Mouse (Mus musculus): ENCODE results near the gene Arhgef18.

Gene Arhgef18

GRCm38 (mm10) chr8:3464309-3464708, 71.5 kb downstream of the Arhgef18 start:
- DNase-seq: no peak

DNA sequence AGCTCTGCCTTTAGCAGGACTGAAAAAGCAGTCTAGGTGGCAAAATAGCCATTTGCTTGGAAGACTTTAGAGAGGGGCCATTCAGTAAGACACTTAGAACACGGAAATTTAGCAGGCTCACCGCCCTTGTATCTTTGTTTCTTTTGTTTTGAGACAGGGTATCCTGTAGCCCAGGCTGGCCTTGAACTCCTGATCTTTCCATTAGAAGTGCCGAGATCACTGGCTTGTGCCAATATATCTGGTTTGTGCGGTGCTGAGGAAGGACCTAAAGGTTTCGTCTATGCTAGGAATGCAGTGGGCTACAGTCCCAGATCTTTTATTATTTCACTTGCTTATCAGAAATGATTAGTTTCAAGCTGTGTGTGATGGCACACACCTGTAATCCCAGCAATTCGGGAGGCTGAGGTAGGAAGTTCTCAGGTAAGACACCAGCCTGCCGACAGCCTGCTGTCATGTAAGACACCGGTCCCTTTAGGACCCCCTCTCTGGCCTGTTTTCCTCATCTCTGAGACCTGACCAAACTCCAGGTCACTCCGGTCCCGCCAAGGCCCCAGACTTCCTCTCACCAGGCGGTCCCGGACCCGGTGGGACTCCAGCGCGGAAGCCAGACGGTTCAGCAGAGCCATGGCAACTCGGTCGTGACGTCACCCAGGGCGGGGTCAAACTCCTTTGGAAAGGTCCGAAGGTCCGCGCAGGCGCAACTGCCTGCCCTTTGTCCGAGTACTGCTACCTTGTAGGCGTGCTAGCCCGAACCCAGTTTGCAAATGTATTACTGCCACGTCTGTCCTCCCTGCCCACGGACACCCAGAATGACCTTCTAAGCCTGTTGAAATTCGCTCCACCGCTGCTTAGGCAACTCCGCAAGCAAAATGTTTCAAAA, 74.4 kb downstream of the Arhgef18 start, which contains the start of gene Pex11g:
Gene Pex11g (minus strand): TSS at position 675 of the 880 bp plus-strand sequence.
- peak; percentile 95 for DNase-seq

- no peak for DNase-seq
Measured at GRCm38 (mm10) chr8:3467886-3468545, 75.2 kb downstream of the Arhgef18 start.

DNA sequence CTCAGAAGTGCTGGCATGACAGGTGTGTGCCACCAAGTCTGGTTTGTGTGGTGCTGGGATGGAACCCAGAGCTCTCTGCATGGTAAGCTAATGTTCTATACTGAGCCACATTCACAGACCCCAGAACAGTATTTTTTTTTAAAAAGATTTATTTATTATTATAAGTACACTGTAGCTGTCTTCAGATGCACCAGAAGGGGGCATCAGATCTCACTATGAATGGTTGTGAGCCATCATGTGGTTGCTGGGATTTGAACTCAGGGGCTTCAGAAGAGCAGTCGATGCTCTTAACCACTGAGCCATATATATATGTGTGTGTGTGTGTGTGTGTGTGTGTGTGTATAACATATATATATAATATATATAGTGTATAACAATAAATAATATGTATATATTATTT, 76.0 kb downstream of the Arhgef18 start:
- no peak for DNase-seq

GRCm38 (mm10) chr8:3470562-3470961, 77.8 kb downstream of the Arhgef18 start, which contains the start of gene Tex45:
Gene Tex45, plus strand, starts transcription at chr8:3470862.
- no peak for DNase-seq

DNA sequence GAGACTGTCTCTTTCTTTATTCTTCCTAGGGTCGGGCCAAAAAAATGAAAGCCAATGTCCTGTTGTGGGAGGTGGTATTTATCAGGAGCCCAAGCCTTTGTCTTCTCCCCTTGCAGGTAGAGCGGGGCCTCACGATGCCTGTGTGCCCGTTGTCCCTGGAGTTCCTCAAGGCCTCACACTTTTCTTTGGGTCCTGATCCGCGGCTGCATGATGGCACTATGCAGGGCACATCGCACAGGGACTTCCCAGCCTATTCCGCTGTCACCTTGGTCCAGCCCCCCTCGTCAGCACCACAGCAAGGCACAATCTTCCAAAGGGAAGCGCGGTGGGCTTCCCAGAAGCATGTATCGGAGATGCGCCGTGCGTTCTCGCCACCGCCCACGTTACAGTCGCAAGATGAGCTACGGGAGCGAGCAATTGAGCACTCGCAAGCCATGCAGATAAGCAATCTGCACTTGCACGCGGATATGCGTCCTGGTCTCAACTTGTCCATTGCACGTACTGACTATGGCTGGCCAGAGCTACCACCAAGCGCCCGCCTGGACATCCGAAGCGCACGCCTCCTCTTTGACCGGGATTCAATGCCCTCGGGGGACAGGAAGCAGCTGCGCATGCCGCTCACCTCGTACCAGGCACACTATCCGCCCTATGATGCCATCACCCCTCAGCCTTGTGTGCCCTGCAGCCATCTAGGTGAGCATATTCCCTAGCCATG, 83.1 kb downstream of the Arhgef18 start:
- DNase-seq: no peak

DNA sequence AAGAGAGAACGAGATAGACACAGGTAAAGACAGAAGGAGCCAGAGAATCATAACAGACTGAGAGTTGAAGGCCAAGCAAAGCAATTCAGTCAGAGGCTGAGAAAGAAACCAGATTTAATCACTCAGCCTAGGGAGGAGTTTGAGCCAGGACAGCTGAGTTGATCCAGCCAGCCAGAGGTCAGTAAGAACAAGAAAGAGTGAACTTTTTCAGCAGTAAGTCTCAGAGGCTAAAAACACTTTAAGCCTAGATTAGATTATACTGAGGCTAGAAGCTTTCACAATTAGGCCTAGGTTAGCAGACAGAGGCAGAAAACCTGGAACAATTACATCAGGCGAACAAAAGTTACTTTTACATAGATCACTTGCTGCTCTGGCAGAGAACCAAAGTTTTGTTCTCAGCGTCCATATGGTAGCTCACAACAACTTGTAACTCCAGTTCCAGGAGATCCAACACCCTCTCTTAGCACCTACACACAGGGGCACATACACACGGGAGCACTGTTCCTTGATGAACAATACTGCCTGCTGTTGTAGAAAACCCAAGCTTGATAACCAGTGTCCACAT, 87.5 kb downstream of the Arhgef18 start:
- DNase-seq: no peak

DNA sequence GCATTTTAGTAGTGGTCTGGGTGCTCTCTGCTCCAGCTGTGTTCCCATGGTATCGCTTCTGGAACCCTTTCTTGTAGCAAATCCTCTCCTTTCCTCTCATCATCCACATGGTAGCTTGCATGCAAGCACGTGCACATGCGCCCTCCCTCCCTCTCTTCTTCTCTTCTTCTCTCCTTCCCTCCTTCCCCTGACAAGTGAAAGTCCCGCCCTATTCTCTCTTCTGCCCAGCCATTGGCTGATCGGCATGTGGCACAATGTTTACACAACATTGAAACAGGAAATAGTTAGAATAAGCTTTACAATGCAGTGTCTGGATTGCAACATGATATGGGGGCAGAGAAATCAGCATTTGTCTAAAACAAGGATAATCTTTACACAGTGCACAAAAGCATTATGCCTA, 88.8 kb downstream of the Arhgef18 start:
- no peak for DNase-seq

DNA sequence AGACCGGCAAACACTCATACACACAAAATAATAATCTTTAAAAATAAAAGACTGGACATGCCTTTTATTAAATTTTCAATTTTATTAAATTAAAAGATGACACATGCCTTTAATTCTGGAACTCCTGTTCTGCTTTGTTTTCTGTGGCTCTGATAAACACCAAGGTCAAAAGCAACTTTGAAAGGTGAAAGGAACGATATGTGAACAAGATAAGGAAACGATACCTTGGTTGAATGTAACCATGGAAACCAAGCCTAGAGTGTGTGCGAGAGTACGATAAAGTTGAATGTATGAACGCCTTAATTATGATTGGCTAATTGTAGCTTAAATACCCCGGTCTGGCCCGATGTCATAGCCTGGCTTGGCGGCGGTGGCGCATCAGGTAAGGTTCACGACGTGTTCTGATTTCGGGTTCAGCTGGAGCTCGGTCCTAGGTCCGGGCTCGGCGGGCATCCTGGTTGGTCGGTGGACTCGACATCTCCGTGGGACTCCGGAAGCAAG, 89.5 kb downstream of the Arhgef18 start:
- no peak for DNase-seq

GRCm38 (mm10) chr8:3483546-3483945, 90.7 kb downstream of the Arhgef18 start:
- DNase-seq: no peak

- no peak for DNase-seq
Measured at GRCm38 (mm10) chr8:3485192-3485591, 92.4 kb downstream of the Arhgef18 start.

DNA sequence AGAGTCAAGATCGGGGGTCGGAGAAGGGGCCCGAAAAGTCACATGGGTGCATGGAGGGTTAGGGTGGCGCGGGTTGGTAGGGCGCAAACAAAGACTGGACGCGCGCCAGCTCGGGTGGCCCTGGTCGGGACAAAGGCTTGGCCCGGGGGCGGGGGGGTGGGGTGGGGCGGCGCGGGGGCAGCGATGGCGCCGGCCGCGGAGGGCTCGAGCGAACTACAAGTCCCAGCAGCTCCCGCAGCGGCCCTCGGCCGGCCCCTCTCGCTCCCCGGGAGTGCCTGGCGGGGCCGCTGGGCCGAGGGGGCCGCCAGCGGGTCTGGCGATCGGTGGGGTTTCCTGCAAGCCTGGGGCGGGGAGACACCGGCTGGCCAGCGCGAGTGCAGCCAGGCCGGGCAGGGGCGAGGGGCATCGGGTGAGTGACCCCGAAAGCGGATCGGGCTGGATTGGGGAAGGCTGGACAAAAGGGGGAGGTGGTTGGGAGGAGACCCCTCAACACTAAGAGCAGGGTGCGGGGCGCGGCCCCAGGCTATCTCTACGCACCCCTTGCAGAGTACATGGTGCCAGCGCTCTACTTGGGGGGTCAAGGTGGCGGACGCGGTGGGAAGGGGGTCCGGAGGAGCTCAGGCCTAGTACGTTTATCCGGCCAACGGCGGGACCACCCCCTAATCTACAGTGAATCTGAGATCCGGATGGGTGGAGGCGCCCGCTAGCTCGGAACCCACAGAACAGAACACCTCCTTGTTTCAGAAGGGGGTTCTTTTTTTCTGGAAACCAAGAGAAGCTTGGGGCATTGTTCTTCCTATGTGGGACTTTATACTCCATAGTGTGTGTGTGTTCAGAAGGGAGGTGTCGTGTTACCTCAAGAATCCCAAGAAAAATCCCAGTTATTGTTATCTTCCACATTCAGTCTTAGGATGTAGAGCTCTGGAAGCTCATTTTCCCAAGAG, 100.4 kb downstream of the Arhgef18 start, which contains the start of gene Zfp358:
Gene Zfp358 (plus strand): TSS at position 238 of the 944 bp plus-strand sequence.
- DNase-seq: peak; percentile 84

GRCm38 (mm10) chr8:3493845-3494208, 101.0 kb downstream of the Arhgef18 start:
- DNase-seq: no peak

- no peak for DNase-seq
Measured at GRCm38 (mm10) chr8:3495578-3496427, 103.0 kb downstream of the Arhgef18 start.

GRCm38 (mm10) chr8:3496428-3496748, 103.6 kb downstream of the Arhgef18 start:
- DNase-seq: no peak

DNA sequence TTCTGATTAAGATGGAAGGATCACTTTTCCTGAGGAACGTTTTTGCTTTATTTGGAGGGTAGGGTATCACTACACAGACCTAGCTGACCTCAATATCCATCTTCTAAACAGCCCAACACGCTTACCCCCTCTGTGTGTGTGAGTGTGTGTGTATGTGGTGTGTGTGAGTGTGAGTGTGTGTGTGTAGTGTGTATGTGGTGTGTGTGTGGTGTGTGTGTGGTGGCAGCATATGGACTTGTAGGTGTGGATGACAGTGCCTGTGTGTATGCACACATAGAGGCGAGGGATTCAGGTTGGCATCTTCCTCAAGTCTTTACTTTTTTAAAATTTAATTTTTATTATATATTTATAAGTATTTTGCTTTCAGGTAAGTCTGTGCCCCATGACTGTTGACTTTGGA, 105.8 kb downstream of the Arhgef18 start:
- DNase-seq: no peak

- DNase-seq: no peak
Measured at GRCm38 (mm10) chr8:3499751-3500150, 106.9 kb downstream of the Arhgef18 start.

DNA sequence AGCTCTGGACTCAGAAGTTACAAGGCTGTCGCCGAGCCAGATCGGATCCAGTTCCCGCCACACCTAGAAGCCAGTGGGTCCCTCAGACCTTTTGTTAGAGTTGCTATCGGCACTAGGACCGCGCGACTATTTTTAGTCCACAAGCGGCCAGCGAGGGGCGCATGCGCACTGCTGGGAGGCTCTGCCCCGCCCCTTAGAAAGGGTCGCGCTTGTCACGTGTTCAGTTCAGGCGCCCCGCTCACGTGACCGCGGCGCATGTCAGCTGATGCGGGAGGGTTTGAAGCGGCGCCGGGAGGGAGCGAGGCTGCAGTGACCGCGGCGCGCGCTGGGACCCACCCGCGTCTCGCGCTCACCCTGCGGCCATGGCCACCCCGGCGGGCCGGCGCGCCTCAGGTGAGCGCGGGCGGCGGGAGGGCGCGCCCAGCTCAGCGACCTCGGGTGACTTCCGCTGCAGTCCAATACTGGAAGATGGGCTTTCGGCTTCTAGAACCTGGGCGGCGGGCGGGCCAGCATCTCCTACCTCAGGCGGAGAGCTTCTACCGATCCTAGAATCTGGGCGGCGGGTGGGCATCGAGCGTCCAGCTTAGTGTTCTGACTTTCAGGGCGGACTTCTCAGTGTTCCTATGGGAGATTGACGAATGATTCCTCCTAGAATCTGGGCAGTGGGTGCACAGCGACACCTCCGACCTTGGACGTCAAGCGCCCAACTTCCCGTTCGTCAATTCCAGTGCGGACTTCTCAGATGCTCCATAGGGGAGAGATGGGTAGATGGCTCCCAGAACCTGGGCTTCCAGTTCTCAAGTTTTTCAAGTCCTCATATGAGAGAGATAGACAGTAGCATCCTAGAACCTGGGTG, 107.7 kb downstream of the Arhgef18 start, which contains the start of gene Mcoln1:
Gene Mcoln1 (plus strand): TSS at position 223 of the 856 bp plus-strand sequence.
- peak; percentile 98 for DNase-seq

DNA sequence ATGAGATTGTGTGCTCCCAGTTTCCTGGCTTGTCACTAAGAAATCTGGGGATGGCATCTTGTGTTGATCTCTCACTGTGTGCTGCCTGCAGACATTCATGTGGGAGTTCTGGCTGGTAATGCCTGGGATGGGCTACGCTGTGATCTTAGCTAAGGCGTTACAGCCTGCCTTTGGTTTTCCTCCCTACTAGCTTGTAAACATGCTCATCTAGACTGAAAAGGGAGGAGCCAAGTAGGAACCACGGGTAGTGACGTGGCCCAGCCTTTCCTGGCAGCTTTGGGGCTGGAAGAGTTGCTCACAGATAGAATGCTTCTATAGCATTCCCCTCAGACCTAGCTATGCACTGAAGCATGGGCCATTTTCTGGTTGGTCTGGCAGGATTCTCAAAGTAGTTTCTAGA, 109.4 kb downstream of the Arhgef18 start:
- no peak for DNase-seq
